Mouse (Mus musculus): ENCODE data around the gene Cbr1. TPM values are rescaled to one million over a fixed set of nuclear protein-coding genes. Genes with fewer than 3 reads are reported as not detected.
A peak's percentile ranks its signal among the peaks of the same experiment; 100 is the strongest.

The Cbr1 gene
- total RNA-seq (2021), result 10 to 100 TPM; 17.4 to 27.5 TPM
- long read RNA-seq, experiment 1, transcript Cbr1-201 (3 exons, 1,237 nt), result major isoform, 14 of 16 reads
- long read RNA-seq, experiment 1, partial matches to known transcripts, result 2 of 16 reads
- long read RNA-seq, experiment 1, other reads (novel, unspliced or antisense), result 0 of 16 reads
- long read RNA-seq, experiment 2, transcript Cbr1-201 (3 exons, 1,237 nt), result major isoform, 23 of 26 reads
- long read RNA-seq, experiment 2, partial matches to known transcripts, result 1 of 26 reads
- long read RNA-seq, experiment 2, other reads (novel, unspliced or antisense), result 2 of 26 reads

DNA sequence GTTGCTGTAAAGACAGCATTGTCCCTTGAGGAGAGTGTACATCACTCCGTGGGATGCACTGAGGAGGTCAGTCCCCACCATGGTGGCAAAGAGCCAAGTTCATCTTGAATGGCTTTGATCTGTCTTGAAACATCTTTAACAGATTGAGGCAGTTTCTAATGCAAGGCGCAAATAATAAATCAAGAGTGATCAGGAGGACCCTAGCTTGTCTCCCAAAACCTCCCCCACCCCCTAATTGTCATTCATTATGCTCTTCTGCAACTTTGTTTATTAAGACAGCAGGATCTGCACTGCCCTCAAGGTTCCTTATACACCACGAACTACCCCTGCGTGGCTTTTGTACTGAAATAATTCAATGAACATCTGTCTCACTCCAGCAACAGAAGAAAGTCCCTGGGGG lies at the start of gene Cbr1:
Gene Cbr1 (plus strand): TSS at position 301 of the 400 bp plus-strand sequence.
- TF ChIP-seq CTCF (IDR thresholded peaks at IDR 0.05), result no peak
- intact Hi-C loops (cut with DNase I), result no loop called here
- Histone ChIP-seq H3K27ac (peak within 1 kb of the TSS; percentile 95), H3K4me3 (peak within 1 kb of the TSS; percentile 75)
- DNase-seq, result no peak

DNA sequence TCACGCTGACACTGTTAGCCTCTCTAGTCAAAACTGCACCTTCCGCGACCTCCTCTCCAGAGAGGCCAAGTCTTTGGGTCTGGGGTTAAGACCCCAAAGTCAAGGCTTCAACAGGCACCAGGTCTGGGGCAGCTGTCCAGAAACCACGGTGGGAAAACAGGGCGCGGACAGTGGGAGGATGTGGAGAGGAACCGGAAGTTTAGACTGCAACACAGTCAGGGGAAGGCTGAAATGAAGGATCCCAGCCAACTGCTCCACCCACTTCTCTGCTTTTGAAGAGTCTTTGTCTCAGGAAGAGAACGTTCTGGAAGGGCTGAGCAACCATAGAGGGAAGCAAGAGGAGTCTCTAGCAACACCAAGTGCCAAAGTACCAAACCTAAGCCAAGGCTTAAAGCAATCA lies 48.0 kb upstream of the Cbr1 start:
- TF ChIP-seq CTCF (IDR thresholded peaks at IDR 0.05), result no peak
- Histone ChIP-seq H3K4me3 (peak overlapping the region; percentile 51), H3K27ac (no peak overlapping the region)
- no peak for DNase-seq
- intact Hi-C loops (cut with DNase I), result no loop called here

DNA sequence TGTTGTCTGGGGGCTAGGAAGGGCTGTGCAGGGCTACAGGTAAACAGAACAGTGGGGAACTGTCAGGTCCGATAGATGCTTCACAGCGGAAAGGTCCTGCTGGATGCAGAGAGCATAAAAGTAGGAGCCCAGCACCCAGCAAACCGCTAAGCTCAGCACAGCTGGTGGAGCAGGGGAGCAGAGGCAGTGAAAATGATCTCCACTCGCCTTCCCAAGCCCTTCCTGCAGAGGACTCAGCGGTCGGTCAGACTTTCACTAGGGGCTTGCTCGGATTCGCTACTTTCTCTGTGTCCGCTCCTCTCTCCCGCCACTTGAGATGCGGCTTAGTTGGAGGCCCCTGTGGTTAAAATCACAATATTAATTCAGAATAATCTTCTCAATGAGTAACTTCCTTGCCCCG lies 47.2 kb upstream of the Cbr1 start:
- Histone ChIP-seq H3K4me3 (peak overlapping the region; percentile 51), H3K27ac (no peak overlapping the region)
- TF ChIP-seq CTCF (IDR thresholded peaks at IDR 0.05), result no peak
- intact Hi-C loops (cut with DNase I), result no loop called here
- no peak for DNase-seq

GRCm38 (mm10) chr16:93572383-93572782 lies 33.3 kb upstream of the Cbr1 start:
- no peak for DNase-seq
- intact Hi-C loops (cut with DNase I), result no loop called here
- H3K27ac ChIP-seq, result no peak overlapping the region
- no peak for TF ChIP-seq CTCF (IDR thresholded peaks at IDR 0.05)
- H3K4me3 ChIP-seq, result no peak overlapping the region

- intact Hi-C loops (cut with DNase I), result no loop called here
- TF ChIP-seq CTCF (IDR thresholded peaks at IDR 0.05), result no peak
- H3K4me3 ChIP-seq, result no peak overlapping the region
- H3K27ac ChIP-seq, result no peak overlapping the region
- DNase-seq, result no peak
Observed at GRCm38 (mm10) chr16:93573434-93573833, 32.2 kb upstream of the Cbr1 start.

DNA sequence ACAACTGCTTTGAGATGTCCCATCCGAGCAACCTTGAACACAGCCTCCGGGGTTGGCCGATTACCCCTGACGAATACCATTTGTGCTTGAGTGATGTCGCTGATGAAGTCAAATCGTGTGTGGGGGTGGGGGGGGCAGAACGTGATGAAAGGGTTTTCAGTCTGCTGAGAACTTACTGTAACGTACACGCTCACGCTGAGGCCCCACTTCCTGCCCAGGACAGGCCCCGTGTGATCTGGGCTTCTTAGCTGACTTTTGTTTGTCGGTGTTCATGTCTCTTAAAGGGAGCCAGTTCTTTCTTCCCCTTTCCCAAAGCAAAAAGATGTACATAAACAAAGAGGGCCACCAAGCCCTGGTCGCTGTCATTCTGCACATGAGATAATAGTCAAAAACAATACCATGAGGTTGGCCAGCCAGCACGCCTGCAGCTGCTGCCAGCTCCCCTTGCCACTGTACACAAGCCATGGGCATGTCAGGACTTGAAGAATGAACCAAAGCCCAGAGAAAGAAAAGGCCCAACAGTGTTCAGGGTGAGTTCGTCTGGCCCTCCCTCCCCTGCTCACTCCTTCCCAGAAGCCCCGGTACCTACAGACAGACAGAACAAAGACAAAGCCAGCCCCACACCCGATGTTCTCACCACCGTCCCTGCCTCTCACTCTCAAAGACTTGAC lies 31.0 kb upstream of the Cbr1 start:
- intact Hi-C loops (cut with DNase I), result no loop called here
- no peak for TF ChIP-seq CTCF (IDR thresholded peaks at IDR 0.05)
- Histone ChIP-seq H3K27ac (no peak overlapping the region), H3K4me3 (no peak overlapping the region)
- no peak for DNase-seq

DNA sequence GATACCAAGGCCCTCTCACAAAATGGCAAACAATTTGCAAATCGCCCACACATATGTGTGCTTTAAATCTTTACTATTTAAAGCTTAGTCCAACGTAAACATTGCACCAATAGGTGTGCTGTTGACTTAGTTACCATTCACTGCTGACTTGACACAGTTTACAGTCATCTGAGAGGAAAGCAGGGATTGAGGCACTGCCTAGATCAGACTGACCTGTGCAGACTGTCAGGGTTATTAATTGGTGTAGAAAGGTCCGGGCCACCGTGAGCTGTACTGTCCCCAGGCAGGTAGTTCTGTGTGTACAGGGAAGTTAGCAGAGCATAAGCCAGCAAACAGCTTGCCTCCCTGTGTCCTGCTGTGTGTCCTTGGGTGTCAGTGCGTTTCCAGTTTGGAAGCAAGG lies 30.1 kb upstream of the Cbr1 start:
- Histone ChIP-seq H3K4me3 (no peak overlapping the region), H3K27ac (no peak overlapping the region)
- intact Hi-C loops (cut with DNase I), result no loop called here
- no peak for DNase-seq
- no peak for TF ChIP-seq CTCF (IDR thresholded peaks at IDR 0.05)

DNA sequence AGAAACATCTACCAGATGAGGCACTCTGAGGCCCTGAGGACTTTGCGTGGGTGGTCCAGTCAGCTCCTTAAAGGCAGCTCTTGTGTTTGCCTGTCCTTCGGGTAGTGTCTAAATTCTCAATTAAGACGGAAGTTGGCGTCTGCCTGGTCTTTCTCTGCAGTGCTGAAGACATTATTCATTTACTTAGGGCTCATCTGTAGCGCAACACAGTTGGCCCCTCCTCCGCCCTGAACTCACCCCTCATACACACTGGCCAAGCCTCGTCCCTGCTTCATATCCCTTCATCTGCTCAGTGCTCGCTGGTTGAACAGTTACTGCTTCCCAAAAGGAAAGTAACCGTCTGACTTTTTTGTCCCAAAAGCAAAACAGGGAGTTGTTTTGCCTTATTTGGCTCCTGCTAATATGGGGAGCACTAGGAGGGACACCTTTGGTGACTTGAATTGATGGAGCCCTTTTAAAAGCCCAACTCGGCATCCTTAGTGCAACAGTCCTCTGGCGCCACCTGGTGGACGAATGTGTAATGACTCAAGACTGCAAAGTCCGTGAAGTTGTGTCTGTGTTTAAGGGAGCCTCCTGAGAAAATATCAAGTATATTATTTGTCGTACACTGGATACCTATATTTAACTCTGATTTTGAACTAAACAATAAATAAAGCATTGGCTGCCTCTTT lies 29.1 kb upstream of the Cbr1 start:
- no peak overlapping the region for H3K27ac ChIP-seq
- DNase-seq, result peak; percentile 77
- no peak overlapping the region for H3K4me3 ChIP-seq
- peak; percentile 98 for TF ChIP-seq CTCF (IDR thresholded peaks at IDR 0.05)
- intact Hi-C loops (cut with DNase I), result no loop called here

DNA sequence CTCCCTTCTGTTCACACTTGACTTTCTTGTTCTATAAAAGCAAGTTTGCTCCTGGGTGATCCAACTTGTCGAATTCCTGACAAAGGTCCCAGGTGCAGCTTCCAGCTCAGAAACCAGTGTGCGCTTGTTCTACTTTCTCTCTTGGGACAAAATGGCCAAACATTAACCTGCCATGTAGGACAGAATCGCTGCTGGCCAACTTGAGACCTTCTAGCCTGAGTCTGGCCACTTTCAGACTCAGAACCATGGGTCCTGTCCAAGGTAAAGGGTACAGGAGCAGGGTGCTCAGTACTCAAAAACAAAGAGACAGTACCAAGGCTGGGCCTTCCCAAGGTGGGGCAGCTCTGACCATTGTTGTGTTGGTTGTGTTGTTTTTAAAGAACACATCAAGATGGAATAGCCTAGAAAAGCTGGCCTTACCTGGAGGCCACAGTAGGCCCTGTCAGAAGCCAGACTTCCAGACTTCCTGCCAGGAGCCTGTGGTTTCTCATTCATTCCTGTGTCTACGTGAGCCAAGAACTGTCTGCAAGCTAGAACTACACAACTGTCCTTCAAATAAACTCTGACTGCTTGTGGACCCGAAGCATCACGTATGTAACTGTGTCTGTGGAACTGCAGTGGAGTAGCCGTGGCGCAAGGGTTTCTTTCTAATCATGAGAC lies 27.2 kb upstream of the Cbr1 start:
- intact Hi-C loops (cut with DNase I), result no loop called here

DNA sequence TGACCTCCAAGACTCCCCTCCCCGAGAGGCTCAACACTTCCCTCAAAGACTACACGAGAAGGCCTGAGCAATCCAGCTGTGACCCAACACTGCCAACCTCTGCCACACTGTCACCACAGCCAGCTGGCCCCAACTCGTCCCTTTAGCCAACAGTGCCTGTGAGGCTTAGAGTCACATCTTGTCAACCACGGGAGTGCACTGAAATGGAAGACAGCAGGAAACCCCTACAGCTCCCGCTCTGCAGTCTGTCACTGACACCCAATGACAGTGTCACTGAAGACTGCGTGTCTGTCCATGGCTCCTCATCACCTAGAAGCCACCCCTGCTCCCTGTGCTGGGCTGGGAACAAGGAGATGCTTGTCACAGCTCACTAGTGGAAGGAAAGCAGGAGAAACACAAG lies 24.5 kb upstream of the Cbr1 start:
- Histone ChIP-seq H3K4me3 (no peak overlapping the region), H3K27ac (no peak overlapping the region)
- intact Hi-C loops (cut with DNase I), result no loop called here
- TF ChIP-seq CTCF (IDR thresholded peaks at IDR 0.05), result no peak
- no peak for DNase-seq

More for the DNA sequence above, 27.2 kb upstream of the Cbr1 start:
- no peak overlapping the region for H3K4me3 ChIP-seq
- TF ChIP-seq CTCF (IDR thresholded peaks at IDR 0.05), result no peak
- no peak overlapping the region for H3K27ac ChIP-seq
- no peak for DNase-seq

DNA sequence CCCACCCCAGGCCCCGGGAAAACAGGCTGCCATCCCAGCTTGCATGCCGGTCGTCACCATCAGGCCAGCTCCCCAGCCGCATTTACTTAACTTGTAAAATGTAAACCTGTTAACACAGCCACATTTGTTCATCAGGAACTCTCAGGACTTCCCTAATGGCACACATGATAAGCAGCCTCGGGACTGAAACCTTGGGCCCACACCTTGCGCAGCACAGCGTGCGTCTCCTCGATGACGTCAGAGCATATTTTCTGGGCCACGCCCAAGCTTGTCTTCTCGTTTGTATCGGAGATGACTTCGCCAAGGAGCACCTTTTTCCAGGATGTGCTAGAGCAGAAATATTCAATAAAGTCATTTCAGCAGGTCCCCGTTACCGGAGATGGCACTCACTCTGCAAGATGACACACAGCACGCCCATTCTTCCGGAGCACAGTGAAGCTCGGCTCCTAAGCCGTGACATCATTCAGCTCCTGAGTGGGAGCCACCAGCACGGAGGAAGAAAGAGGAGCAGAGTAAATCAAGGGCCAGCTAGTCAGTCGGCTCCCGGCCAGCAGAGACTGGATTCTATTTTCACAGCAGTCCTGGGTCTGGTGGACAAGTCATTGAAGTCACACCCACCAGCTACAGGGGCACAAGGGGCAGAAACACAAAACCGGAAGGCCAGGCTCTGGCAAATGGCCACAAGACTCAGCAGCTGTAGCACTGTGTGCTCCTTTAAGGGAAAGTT lies 20.5 kb upstream of the Cbr1 start:
- intact Hi-C loops (cut with DNase I), result no loop called here
- H3K4me3 ChIP-seq, result no peak overlapping the region
- H3K27ac ChIP-seq, result no peak overlapping the region
- no peak for TF ChIP-seq CTCF (IDR thresholded peaks at IDR 0.05)
- DNase-seq, result peak; percentile 52

- no peak for TF ChIP-seq CTCF (IDR thresholded peaks at IDR 0.05)
- Histone ChIP-seq H3K4me3 (no peak overlapping the region), H3K27ac (no peak overlapping the region)
- DNase-seq, result no peak
- intact Hi-C loops (cut with DNase I), result no loop called here
Observed at GRCm38 (mm10) chr16:93585703-93586205, 19.9 kb upstream of the Cbr1 start.

All from gastrocnemius, adult 2 months (tissue).